Mouse (Mus musculus): ENCODE measurements around the gene Ubald1. TPM values are rescaled to one million over a fixed set of nuclear protein-coding genes. Genes with fewer than 3 reads are reported as not detected.

Gene Ubald1
- polyA plus RNA-seq, 1 experiment: 92.4 TPM

DNA sequence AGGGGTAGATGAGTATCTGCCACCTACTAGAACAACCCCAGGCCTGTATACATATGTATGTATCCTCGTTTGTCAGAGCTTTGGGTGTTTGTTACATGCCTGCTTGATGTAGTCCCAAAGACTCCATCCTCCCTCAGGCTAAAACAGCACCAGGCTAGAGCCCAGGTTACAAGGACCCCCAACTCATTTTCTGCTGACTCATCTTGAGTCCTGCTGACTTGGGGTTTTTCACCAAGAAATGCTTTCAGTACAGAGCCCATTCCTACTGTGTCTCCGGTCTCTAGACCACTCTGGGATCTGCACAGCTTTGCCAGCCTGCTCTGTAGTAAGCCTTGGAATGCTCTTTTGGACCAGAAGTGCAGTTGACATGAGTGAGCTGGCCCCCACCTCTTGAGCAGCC lies 36.5 kb upstream of the Ubald1 start:
- Histone ChIP-seq H3K27ac (ENCODE audit: control insufficient read depth, insufficient read depth, low read length) (no peak overlapping the region), H3K4me1 (replicated peaks; ENCODE audit: control insufficient read depth, insufficient read depth, low read length) (peaks cover 11% of the 10 kb centered on the region), H3K27me3 (ENCODE audit: control insufficient read depth, insufficient read depth, low read length) (no peaks in the 10 kb centered on the region), H3K4me3 (ENCODE audit: control insufficient read depth, insufficient read depth, low read length) (no peak overlapping the region), H3K36me3 (ENCODE audit: control insufficient read depth, insufficient read depth, low read length) (no peaks in the 10 kb centered on the region)
- TF ChIP-seq POLR2A (IDR thresholded peaks at IDR 0.05; ENCODE audit: control insufficient read depth, extremely low read depth, insufficient read depth, low read length, poor library complexity) (no peak), CTCF (IDR thresholded peaks at IDR 0.05; ENCODE audit: borderline replicate concordance, control insufficient read depth, extremely low read depth, insufficient read depth, low read length, poor library complexity) (no peak)
- 95% methylated on average over 2 of the region's 2 CpGs for WGBS
- DNase-seq: no peak

DNA sequence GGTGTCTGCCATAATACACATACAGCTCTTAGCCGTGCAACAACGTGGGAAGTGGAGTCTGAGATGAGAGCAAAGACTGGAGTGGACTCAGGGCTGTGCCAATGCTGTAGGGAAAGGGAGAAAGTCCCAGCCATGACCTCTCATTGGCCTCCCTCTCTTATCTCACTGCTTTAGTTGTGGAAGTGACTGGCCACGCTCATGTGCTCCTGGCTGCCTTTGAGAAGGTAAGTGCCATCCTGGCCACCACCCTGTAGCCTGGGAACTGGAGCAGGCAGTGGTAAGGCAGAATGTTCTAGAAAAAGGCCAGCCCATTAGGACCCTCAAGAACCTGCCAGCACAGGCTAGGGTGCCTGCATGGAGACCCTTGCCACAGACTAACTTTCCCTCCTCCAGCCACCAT lies 35.8 kb upstream of the Ubald1 start:
- H3K27me3 ChIP-seq (ENCODE audit: control insufficient read depth, insufficient read depth, low read length): no peaks in the 10 kb centered on the region
- WGBS: 88% methylated on average over 3 of the region's 3 CpGs
- no peak for DNase-seq
- no peak overlapping the region for H3K4me3 ChIP-seq (ENCODE audit: control insufficient read depth, insufficient read depth, low read length)
- H3K4me1 ChIP-seq (replicated peaks; ENCODE audit: control insufficient read depth, insufficient read depth, low read length): peaks cover 11% of the 10 kb centered on the region
- H3K27ac ChIP-seq (ENCODE audit: control insufficient read depth, insufficient read depth, low read length): no peak overlapping the region
- no peaks in the 10 kb centered on the region for H3K36me3 ChIP-seq (ENCODE audit: control insufficient read depth, insufficient read depth, low read length)
- no peak for TF ChIP-seq POLR2A (IDR thresholded peaks at IDR 0.05; ENCODE audit: control insufficient read depth, extremely low read depth, insufficient read depth, low read length, poor library complexity)
- no peak for TF ChIP-seq CTCF (IDR thresholded peaks at IDR 0.05; ENCODE audit: borderline replicate concordance, control insufficient read depth, extremely low read depth, insufficient read depth, low read length, poor library complexity)

DNA sequence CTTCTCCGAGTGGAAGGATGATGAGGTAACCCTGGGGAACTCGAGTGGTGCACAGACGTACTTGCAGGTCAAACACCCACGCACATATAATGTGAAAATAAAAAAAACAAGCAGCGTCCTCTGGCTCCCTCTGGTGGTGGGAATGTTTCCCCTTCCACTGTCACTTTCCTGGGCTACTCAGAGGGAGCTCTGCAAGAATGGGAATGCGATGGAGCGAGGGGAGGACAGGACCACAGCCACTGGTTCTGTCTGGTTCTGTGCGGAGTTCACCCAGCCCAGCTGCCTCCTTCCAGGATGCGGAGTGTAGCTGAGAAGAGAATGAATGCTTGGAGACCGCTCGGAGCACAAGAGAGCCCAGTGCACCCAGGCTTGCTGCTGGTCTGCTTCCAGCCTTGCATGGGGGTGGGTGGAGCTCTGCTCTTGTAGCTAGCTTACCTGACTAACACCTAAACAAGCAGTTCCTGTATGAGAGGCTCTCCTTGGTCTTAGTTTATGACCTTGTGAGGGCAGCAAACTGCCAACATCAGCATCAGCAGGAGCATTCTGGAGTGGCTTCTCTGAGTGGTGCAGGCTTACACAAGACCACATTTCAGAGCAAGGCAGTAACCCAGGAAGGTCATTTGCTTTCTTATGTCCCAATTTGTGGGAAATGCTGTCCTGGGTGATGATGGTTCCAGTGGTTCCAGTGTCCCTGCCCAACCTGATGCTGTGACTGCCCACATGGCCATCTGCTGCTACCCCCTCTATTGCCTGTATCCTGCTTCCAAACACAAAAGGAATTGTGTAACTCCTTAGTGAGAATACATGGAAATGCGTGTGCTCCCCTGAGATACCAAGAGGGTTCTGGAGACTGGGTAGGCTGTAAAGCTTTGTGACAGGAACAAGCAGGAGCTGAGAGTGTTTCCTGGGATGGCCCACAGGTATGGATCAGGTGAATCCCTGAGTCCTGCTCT lies 33.9 kb upstream of the Ubald1 start:
- no peak overlapping the region for H3K4me3 ChIP-seq (ENCODE audit: control insufficient read depth, insufficient read depth, low read length)
- 48% methylated on average over 12 of the region's 12 CpGs for WGBS
- H3K36me3 ChIP-seq (ENCODE audit: control insufficient read depth, insufficient read depth, low read length): no peaks in the 10 kb centered on the region

DNA sequence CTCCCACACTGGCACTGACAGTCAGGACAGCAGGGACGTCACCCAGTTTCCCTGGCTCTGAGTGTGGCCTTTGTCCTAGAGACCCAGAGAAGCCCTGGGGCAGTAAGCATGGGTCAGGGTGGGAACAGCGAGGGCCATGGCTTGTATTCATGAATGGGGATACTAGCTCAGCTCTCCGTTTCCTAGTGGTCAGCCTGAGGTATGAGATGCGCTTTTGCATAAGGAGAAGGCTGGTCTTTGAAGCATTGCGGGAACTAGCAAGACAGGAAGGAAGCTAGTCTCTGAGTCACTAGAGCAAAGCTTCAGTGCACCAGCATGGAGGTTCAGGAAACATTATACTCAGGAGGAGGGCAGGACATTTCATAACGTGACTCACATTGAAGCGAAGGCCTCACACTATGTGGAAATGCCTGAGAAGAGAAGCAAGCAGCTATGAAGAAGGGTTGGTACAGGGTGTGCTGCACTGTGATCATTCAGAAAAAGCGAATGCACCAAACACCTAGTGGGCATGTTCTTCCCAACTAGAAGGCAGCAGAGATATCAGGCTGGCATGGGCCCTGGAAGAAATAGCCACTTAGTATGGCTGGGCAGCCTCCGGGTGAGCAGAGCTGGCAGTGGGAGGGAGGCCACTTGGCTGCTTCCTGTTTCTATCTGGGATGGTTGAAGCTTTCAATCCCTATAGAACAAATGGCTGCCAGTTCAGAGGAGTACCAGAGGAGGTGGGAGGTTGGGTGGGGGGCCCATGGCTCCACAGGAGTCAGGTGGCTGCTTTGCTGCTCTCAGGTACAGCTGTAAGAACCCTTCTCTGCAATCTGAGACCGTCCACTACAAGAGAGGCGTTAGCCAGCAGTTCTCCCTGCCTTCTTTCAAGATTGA lies 33.0 kb upstream of the Ubald1 start:
- no peaks in the 10 kb centered on the region for H3K27me3 ChIP-seq (ENCODE audit: control insufficient read depth, insufficient read depth, low read length)
- no peaks in the 10 kb centered on the region for H3K36me3 ChIP-seq (ENCODE audit: control insufficient read depth, insufficient read depth, low read length)
- no peak overlapping the region for H3K4me3 ChIP-seq (ENCODE audit: control insufficient read depth, insufficient read depth, low read length)
- DNase-seq: no peak
- TF ChIP-seq POLR2A (IDR thresholded peaks at IDR 0.05; ENCODE audit: control insufficient read depth, extremely low read depth, insufficient read depth, low read length, poor library complexity) (no peak), CTCF (IDR thresholded peaks at IDR 0.05; ENCODE audit: borderline replicate concordance, control insufficient read depth, extremely low read depth, insufficient read depth, low read length, poor library complexity) (no peak)
- peak overlapping the region; percentile 20; the same call in 1 of the 2 replicates for H3K27ac ChIP-seq (ENCODE audit: control insufficient read depth, insufficient read depth, low read length)
- WGBS: 52% methylated on average over 11 of the region's 11 CpGs
- H3K4me1 ChIP-seq (replicated peaks; ENCODE audit: control insufficient read depth, insufficient read depth, low read length): peaks cover 11% of the 10 kb centered on the region

More for the DNA sequence above, 33.9 kb upstream of the Ubald1 start:
- H3K27ac ChIP-seq (ENCODE audit: control insufficient read depth, insufficient read depth, low read length): peak overlapping the region; percentile 20; the same call in 1 of the 2 replicates
- no peaks in the 10 kb centered on the region for H3K27me3 ChIP-seq (ENCODE audit: control insufficient read depth, insufficient read depth, low read length)
- TF ChIP-seq POLR2A (IDR thresholded peaks at IDR 0.05; ENCODE audit: control insufficient read depth, extremely low read depth, insufficient read depth, low read length, poor library complexity) (no peak), CTCF (IDR thresholded peaks at IDR 0.05; ENCODE audit: borderline replicate concordance, control insufficient read depth, extremely low read depth, insufficient read depth, low read length, poor library complexity) (peak; percentile 49; the same call in 1 of the 2 replicates)
- DNase-seq: peak; percentile 82
- peaks cover 11% of the 10 kb centered on the region for H3K4me1 ChIP-seq (replicated peaks; ENCODE audit: control insufficient read depth, insufficient read depth, low read length)

DNA sequence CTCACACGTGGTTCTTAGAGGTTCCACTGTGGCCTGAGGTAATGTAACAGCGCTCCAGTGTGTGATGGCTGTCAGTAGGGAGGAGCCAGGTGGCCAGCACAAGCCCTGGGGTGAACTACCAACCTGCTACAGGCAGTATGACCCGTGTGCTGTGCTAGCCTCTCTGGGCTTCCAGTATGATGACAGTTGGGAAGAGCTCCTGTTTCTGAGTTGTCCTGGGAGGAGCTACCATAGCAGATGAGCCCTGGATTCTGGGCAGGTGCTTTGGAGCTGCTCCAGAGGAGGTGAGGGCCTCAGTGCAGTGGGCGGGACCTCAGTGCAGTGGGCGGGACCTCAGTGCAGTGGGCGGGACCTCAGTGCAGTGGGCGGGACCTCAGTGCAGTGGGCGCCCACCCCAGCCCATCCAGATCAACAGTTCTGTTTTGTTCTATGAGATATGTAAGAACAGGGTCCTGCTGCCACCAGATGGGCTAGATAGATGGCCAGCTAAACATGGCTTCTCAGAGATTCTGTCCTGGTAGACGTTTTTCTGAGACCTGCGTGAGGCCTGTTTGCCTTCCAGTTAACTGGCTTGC lies 32.0 kb upstream of the Ubald1 start:
- WGBS: 94% methylated on average over 10 of the region's 10 CpGs
- Histone ChIP-seq H3K27me3 (ENCODE audit: control insufficient read depth, insufficient read depth, low read length) (no peaks in the 10 kb centered on the region), H3K27ac (ENCODE audit: control insufficient read depth, insufficient read depth, low read length) (no peak overlapping the region), H3K4me1 (replicated peaks; ENCODE audit: control insufficient read depth, insufficient read depth, low read length) (peaks cover 11% of the 10 kb centered on the region), H3K4me3 (ENCODE audit: control insufficient read depth, insufficient read depth, low read length) (no peak overlapping the region), H3K36me3 (ENCODE audit: control insufficient read depth, insufficient read depth, low read length) (no peaks in the 10 kb centered on the region)
- DNase-seq: no peak
- TF ChIP-seq POLR2A (IDR thresholded peaks at IDR 0.05; ENCODE audit: control insufficient read depth, extremely low read depth, insufficient read depth, low read length, poor library complexity): no peak
- TF ChIP-seq CTCF (IDR thresholded peaks at IDR 0.05; ENCODE audit: borderline replicate concordance, control insufficient read depth, extremely low read depth, insufficient read depth, low read length, poor library complexity): no peak

DNA sequence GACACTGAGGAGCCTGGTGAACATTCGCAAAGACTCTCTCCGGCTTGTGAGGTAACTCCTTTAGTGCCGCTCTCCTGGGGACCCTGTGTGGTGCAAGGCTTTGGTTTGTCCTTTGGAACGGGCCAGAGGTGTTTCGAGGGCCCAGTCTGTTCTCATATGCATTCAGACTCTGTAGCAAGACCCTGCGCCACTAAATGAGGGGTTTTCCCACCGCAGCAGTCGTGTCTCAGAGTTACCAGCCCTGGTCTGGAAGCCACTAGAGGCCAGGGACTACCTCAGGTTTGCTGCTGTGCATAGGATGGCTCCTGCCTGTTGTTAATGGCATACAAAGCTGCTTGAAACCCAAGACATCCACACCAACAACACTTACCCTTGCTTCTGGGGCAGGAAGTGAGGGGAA lies 30.6 kb upstream of the Ubald1 start:
- no peak overlapping the region for H3K4me3 ChIP-seq (ENCODE audit: control insufficient read depth, insufficient read depth, low read length)
- no peak for DNase-seq
- H3K36me3 ChIP-seq (ENCODE audit: control insufficient read depth, insufficient read depth, low read length): no peaks in the 10 kb centered on the region
- 97% methylated on average over 8 of the region's 8 CpGs for WGBS
- no peaks in the 10 kb centered on the region for H3K27me3 ChIP-seq (ENCODE audit: control insufficient read depth, insufficient read depth, low read length)
- TF ChIP-seq CTCF (IDR thresholded peaks at IDR 0.05; ENCODE audit: borderline replicate concordance, control insufficient read depth, extremely low read depth, insufficient read depth, low read length, poor library complexity) (no peak), POLR2A (IDR thresholded peaks at IDR 0.05; ENCODE audit: control insufficient read depth, extremely low read depth, insufficient read depth, low read length, poor library complexity) (no peak)
- H3K27ac ChIP-seq (ENCODE audit: control insufficient read depth, insufficient read depth, low read length): no peak overlapping the region
- H3K4me1 ChIP-seq (replicated peaks; ENCODE audit: control insufficient read depth, insufficient read depth, low read length): peaks cover 11% of the 10 kb centered on the region
